Mouse (Mus musculus): ENCODE results near the gene Mtmr12. TPM values are rescaled to one million over a fixed set of nuclear protein-coding genes. Genes with fewer than 3 reads are reported as not detected.
A peak's percentile ranks its signal among the peaks of the same experiment; 100 is the strongest.

The Mtmr12 gene
- polyA plus RNA-seq, 1 experiment from 2014 or later = 19.0 TPM

- Histone ChIP-seq H3K27ac (peak overlapping the region; percentile 97), H3K27me3 (ENCODE audit: insufficient read depth, poor library complexity, severe bottlenecking) (0 out of 2 replicates have a peak, but pooled peaks cover 7% of the 10 kb centered on the region), H3K9me3 (no peaks in the 10 kb centered on the region), H3K4me1 (peaks cover 14% of the 10 kb centered on the region), H3K36me3 (peaks cover 6% of the 10 kb centered on the region; the same call in 1 of the 2 replicates), H3K4me3 (peak overlapping the region; percentile 96)
- WGBS = 19% methylated on average over 9 of the region's 9 CpGs
- DNase-seq (ENCODE audit: low spot score) = no peak
Measured at GRCm38 (mm10) chr15:12322676-12323402, 118.0 kb downstream of the Mtmr12 start.

MicroRNA genes within 50 kb of the gene (microRNA counts, 519-probe panel; counts per million panel counts)
- not detected for microRNA mmu-miR-1898

Small RNAs within 50 kb of the gene (microRNA-seq; reads per million reads assigned to microRNA genes)
- not detected for gene Mir1898

Other genes starting within 250 kb of the Mtmr12 start
- gene Sub1, start 208.0 kb upstream of the Mtmr12 start, polyA plus RNA-seq (2016; fragmentation: Nextera tagmentation; extraction: Ambion mirVana) = 627 and 739 TPM in 2 replicates
- gene Zfr, start 87.2 kb upstream of the Mtmr12 start, polyA plus RNA-seq (2016; fragmentation: Nextera tagmentation; extraction: Ambion mirVana) = 120 and 122 TPM in 2 replicates
- 64.5 and 73.9 TPM in 2 replicates for gene Golph3, start 116.4 kb downstream of the Mtmr12 start, polyA plus RNA-seq (2016; fragmentation: Nextera tagmentation; extraction: Ambion mirVana)
- gene 1810049J17Rik, start 116.9 kb downstream of the Mtmr12 start, polyA plus RNA-seq (2016; fragmentation: Nextera tagmentation; extraction: Ambion mirVana) = not detected in 2 replicates

Measured in heart, embryonic 10.5 days (tissue).